Mouse (Mus musculus) 416B (cell line): ENCODE results near the gene Atcay.
A peak's percentile ranks its signal among the peaks of the same experiment; 100 is the strongest.
"Not testable (repeated sequence)": the region's sequence is repeated elsewhere in the genome, so short reads cannot be mapped to it uniquely, and the experiment has no call there.

Experiments used
- DNase-seq: peaks from one replicate; pipeline ENCODE4 v3.0.0; 2011; ENCODE audit warnings: low read depth

Gene Atcay

GRCm38 (mm10) chr10:81242021-81242420 is 11.4 kb upstream of the Atcay start:
- no peak for DNase-seq

DNA sequence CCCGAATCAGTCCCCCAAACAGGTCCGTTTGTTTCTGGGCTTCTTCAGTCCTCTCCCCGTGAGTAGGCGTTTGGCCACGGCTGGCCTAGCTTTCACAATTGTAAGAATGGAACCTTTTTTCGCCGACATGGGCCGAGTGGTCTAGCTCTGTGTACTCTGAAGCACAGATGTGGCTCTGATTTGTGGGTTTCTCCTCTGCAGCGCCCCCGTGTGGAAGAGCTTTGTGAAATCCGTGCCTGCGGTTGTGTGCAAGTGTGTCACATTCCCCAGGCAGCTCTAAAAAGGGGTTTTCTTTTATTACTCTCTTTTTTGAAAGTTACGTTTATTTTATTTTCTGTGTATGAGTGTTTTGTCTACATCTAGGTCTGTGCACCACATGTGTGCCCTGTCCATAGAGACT is 10.2 kb upstream of the Atcay start:
- peak; percentile 64 for DNase-seq

- no peak for DNase-seq
These were observed 8.0 kb upstream of the Atcay start for GRCm38 (mm10) chr10:81238618-81239017.

- DNase-seq: no peak
These were observed 6.0 kb upstream of the Atcay start for GRCm38 (mm10) chr10:81236471-81237268.

DNA sequence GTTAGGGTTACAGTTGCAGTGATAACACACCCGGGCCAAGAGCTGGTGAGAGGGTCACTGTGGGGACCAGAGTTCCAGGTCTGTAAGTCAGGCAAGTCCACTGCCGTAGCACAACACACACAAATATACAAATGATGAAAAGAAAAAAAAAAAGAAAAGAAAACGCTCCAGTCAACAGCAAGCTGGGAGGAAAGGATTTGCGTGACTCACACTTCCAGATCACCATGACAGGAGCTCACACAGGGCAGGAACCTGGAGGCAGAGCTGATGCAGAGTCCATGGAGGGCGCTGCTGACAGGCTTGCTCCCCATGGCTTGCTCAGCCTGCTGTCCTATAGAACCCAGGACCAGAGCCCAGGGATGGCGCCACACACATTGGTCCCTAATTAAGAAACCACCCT is 3.6 kb upstream of the Atcay start:
- DNase-seq: peak; percentile 22

DNA sequence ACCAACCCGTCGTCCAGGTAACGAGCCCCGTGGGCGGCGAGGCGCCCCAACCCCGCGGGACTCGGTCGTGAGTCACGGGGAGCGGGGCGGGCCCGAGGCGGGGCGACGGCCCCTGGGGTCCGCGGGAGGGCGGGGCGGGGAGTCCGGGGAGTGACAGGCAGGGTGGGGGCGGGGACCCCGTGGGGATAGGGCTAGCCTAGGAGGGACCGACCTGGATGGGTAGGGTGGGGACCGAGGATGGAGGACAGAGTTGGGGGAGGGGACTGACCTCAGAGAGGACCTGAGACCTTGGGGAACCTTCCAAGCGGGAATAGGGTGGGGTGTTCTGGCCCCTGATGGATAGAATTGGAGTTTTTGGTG is 2.6 kb upstream of the Atcay start:
- no peak for DNase-seq

DNA sequence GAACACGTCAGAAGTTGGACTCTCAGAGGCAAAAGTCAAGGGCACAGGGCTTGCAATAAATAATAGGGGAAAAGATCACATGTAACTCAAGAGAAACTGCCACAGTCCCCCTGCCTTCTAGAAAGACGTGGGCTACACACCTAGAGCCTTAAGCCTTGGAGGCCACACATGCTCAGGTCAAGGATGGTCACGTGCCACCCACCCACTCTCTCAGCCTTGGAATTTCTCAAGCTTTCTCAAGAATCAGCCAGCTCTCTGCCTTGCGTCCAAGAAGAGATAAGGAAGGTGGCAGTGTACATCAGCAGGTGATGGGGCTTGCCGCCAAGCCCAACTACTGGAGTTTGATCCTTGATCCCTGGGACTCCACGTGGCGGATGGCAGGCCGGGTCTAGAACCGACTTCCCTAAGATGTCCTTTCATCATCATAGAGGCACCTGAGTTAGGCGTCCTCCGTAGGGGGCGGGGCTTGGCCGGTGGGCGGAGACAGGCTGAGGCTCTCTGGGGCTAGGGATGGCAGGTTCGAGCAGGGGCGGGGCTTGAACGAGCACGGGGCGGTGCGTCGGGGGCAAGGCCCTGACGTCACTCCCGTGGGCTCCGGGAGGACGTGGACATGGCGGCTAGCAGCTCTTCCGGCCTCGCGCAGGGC is 2.1 kb upstream of the Atcay start, which contains the start of gene Zfr2:
Zfr2 (plus strand) TSS at position 576 of the 646 bp plus-strand sequence.
- peak; percentile 84 for DNase-seq

GRCm38 (mm10) chr10:81231436-81231835 is 803 bp upstream of the Atcay start:
- DNase-seq: no peak

GRCm38 (mm10) chr10:81229735-81230437 is 747 bp downstream of the Atcay start:
- DNase-seq: no peak

GRCm38 (mm10) chr10:81223731-81224130 is 6.9 kb downstream of the Atcay start:
- DNase-seq: not testable (repeated sequence)

DNA sequence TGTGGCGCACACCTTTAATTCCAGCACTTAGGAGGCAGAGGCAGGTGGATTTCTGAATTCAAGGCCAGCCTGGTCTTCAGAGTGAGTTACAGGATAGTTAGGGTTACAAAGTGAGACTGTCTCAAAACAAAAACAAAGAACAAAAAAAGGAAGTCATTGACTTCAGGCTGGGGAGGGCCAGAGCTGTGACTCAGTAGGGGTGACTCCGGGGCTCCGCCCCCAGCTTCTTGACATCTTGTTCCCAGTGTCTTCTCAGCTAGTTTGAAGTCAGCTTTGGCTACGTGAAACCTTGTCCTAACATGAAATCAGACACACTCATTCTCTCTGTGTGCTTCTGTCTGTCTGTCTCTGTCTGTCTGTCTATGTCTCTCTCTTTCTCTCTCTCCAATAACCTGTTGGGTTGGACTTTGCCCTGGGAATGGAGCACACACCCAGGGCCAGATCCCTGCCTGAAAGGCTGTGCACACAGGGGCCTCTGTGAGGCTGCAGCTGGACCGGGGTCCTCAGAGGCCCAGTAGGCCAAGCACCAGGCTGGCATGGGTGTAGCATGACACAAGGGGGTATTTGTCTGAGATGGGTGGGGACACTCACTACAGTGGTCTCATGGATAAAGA is 9.1 kb downstream of the Atcay start:
- DNase-seq: peak; percentile 64

DNA sequence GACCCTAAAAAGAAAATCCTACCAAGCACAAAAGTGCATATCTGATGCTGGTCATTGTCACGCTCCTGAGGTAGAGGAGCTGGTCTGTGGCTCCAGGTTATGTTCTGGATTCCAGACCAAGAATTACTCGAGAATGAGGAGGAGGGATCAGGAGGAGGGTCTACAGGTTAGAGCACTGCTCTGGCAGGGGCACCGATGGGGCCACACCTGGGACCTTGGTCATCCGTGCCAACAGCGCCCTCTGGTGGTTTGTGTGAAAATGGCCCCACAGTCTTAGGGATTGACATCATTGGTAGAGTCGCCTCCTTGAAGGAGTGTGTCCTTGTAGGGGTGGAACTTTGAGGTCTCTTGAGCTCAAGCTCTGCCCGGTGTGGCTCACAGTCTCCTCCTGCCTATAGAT is 12.7 kb downstream of the Atcay start:
- DNase-seq: peak; percentile 37

DNA sequence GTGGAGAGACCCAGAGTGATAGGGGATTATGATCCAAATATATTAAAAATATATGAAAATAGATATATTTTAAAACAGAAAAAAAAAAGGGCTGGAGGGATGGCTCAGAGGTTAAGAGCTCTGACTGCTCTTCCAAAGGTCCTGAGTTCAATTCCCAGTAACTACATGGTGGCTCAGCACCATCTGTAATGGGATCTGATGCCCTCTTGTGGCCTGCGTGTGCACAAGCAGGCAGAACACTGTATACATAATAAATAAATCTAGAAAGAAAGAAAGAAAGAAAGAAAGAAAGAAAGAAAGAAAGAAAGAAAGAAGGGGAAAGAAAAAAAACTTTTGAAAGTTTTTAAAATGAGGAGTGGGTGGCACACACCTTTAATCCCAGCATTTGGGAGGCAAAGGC is 13.4 kb downstream of the Atcay start:
- DNase-seq: peak; percentile 49

DNA sequence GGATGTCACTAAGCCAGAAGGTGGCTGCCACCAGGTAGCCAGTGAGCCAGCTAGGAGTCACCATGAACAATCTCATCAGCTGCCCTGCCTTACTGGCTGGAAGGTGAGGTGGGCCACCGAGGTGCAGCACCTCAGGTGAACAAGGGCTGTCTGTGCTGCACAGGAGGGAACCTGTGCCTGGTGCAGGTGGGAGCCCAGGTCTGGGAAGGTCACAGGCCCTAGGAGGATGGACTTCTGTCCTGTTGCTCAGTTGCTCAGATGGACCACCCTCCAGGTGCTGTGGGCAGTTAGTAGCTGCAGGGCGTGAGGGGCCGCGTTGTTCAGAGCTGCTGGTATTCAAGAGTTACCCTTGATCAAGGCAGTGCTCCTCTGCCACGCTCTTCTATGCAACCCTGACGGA is 13.8 kb downstream of the Atcay start:
- no peak for DNase-seq

DNA sequence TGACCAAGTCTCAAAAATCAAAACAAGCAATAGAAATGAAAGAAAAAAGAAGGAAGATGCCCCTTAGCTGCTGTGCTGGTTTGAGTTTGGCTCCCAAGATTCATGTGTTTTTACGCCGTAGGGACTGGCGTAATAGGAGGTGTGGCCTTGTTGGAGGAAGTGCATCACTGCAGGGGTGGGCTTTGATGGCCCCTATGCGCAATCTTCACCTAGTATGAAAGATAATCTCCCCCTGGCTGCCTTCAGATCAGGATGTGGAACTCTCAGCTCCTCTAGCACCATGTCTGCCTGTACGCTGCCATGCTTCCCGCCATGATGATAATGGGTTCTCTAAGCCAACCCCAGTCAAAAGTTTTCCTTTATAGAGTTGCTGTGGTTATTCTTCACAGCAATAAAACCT is 14.4 kb downstream of the Atcay start:
- peak; percentile 26 for DNase-seq

DNA sequence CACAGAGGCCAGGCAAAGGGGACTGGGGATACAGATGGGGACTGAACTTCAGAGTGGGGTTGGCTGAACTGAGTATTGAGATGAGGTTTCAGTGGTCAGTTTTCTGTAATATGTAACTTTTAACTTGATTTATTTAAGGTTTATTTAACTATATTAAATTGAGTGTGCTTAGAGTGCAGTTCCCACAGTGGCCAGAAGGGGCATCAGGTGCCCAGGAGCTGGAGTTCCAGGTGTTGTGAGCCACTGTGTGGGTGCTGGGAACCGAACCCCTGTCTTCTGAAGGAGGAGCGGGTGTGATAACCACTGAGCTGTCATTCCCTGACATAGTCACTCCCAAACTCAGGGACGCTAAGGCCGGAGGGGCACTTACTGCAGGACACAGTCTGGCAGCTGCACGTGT is 20.5 kb downstream of the Atcay start:
- DNase-seq: no peak

DNA sequence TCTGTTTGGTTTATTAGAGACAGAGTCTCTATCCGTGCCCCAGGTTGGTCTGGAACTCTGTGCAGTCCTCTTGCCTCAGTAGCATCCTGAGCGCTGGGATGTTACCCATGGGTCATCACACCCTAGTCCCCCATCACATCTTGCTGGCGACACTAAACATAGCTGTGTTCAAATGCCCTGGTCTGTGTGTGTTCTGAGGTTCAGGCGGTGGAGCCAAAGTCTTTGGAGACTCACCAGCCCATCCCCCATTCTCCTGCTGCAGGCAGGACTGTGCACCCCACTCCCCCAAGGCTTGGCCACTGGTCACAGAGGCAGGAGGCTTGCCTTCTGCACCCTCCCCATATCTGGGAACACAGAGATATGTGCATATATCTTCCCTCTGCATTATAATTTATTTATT is 26.5 kb downstream of the Atcay start:
- DNase-seq: no peak

DNA sequence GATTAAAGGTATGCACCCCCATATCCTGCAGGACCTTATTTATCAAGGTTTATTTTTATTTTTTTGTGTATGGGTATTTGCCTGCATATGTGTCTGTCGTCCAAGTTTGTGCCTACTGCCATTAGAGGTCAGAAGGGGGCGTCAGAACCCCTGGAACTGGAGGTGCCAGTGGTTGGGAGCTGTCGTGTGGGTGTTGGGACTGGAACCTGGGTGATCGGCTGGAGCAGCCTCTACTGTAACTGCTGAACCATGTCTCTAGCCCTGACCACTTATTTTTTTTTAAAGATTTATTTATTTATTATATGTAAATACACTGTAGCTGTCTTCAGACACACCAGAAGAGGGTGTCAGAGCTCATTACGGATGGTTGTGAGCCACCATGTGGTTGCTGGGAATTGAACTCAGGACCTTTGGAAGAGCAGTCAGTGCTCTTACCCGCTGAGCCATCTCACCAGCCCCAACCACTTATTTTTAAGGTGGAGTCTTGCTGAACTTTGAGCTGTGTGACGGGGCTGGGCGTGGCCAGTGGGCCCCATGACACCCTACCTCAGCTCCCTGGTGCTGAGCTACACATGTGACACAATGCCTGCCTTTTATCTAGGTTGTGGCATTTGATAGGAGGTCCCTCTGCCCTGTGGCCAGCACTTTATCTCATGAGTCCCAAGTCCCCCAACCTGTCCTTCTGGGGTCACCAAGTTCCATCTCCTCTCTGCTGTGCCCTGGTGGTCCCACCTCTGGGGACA is 27.5 kb downstream of the Atcay start:
- no peak for DNase-seq

GRCm38 (mm10) chr10:81201807-81202758 is 28.6 kb downstream of the Atcay start, which contains the start of gene Nmrk2:
Gene Nmrk2, minus strand, starts transcription at chr10:81202051.
- no peak for DNase-seq

GRCm38 (mm10) chr10:81200605-81201287 is 29.9 kb downstream of the Atcay start:
- DNase-seq: no peak
